8 mouse cellular contexts compared by ENCODE assay signal in genomic region chr5:117304947-117305346, GRCm38 (mm10). TPM values are rescaled to one million over a fixed set of nuclear protein-coding genes. Genes with fewer than 3 reads are reported as not detected.
DNase-seq lines count a peak whose midpoint lies in the region; ATAC-seq and TF ChIP-seq lines count a peak whose summit lies in the region.
"Had no signal": no experiment of that assay in that cellular context is flagged by ENCODE, and none has a peak within 500 bp of the region (broad histone marks: within the 10 kb centered on the region; RNA-seq: fewer than 3 reads in every experiment).

No protein-coding gene starts in this region.

- H3K9ac ChIP-seq in MEL (ENCODE audit: control insufficient read depth, low read depth, low read length, poor library complexity, severe bottlenecking), result no peak overlapping the region
- H3K9ac ChIP-seq: hindbrain, embryonic 15.5 days had no signal

- TF ChIP-seq EP300 in MEL (IDR thresholded peaks at IDR 0.05; ENCODE audit: low read depth in 1 of 2, low read length in 2 of 2), result peak in 1 of 2 experiments; percentile 8; a peak in 1 of 4 replicates

- H3K79me2 ChIP-seq in MEL (ENCODE audit: control insufficient read depth, insufficient read depth, low read length, poor library complexity), result no peaks in the 10 kb centered on the region

- DNase-seq in CD4-positive helper T cell, adult 2 months (ENCODE audit: low read depth, low spot score), result peak; percentile 65
- peak; percentile 84 for DNase-seq in MEL (ENCODE audit: low read depth, low spot score)
- DNase-seq in cerebellum, adult 2 months, result peak; percentile 64 to 75
- peak; percentile 78 for DNase-seq in gastrocnemius, postnatal 14 days
- peak; percentile 64 for DNase-seq in layer of hippocampus, adult 9-10 months (ENCODE audit: low spot score)
- peak; percentile 32 to 80 for DNase-seq in spleen, adult 18-20 months

- no peaks in the 10 kb centered on the region for H3K27me3 ChIP-seq in MEL (ENCODE audit: control insufficient read depth in 1 of 2, insufficient read depth in 2 of 2, low read length in 2 of 2)
- H3K27me3 ChIP-seq in cerebellum, adult 2 months (ENCODE audit: control insufficient read depth, insufficient read depth, low read length), result no peaks in the 10 kb centered on the region
- H3K27me3 ChIP-seq: hindbrain, embryonic 15.5 days had no signal

- no peak overlapping the region for H3K4me3 ChIP-seq in MEL (ENCODE audit: control insufficient read depth in 1 of 2, insufficient read depth in 1 of 2, low read depth in 2 of 2, low read length in 2 of 2)
- H3K4me3 ChIP-seq in cerebellum, adult 2 months (replicated peaks; ENCODE audit: insufficient read depth, low read depth, low read length), result no peak overlapping the region
- H3K4me3 ChIP-seq: hindbrain, embryonic 15.5 days had no signal

- no peaks in the 10 kb centered on the region for H3K9me3 ChIP-seq in MEL (replicated peaks; ENCODE audit: insufficient read depth, low read length)
- H3K9me3 ChIP-seq: hindbrain, embryonic 15.5 days had no signal

- intact Hi-C loops in gastrocnemius, postnatal 14 days (cut with DNase I; ENCODE audit: low total_unique reads), result loop anchor here (5.0 kb wide), 1 partner anchor 187 kb away; no protein-coding TSS in a partner anchor

- peak; percentile 63 for ATAC-seq in megakaryocyte, adult 5-6 weeks (ENCODE audit: poor library complexity, severe bottlenecking)

- 54% methylated on average over 7 of the region's 7 CpGs for WGBS in cerebellum, adult 2 months

- H3K4me1 ChIP-seq in MEL (ENCODE audit: control insufficient read depth in 1 of 2, insufficient read depth in 2 of 2, low read length in 2 of 2), result no peaks in the 10 kb centered on the region
- no peaks in the 10 kb centered on the region for H3K4me1 ChIP-seq in cerebellum, adult 2 months (ENCODE audit: control insufficient read depth, insufficient read depth, low read length)

- no peaks in the 10 kb centered on the region for H3K36me3 ChIP-seq in MEL (ENCODE audit: control insufficient read depth in 1 of 2, insufficient read depth in 2 of 2, low read length in 2 of 2)
- H3K36me3 ChIP-seq: hindbrain, embryonic 15.5 days had no signal

- TF ChIP-seq POLR2A in MEL (IDR thresholded peaks at IDR 0.05; ENCODE audit: control insufficient read depth in 1 of 2, insufficient read depth in 1 of 2, low read depth in 1 of 2, low read length in 2 of 2, poor library complexity in 1 of 2), result no peak
- TF ChIP-seq POLR2A in cerebellum, adult 2 months (IDR thresholded peaks at IDR 0.05; ENCODE audit: borderline replicate concordance, insufficient read depth, low read length), result no peak

- no peak overlapping the region for H3K27ac ChIP-seq in MEL (ENCODE audit: control insufficient read depth, low read depth, low read length)
- no peak overlapping the region for H3K27ac ChIP-seq in cerebellum, adult 2 months (ENCODE audit: insufficient read depth, low read length)
- H3K27ac ChIP-seq: hindbrain, embryonic 15.5 days had no signal

- peak; percentile 74 to 89 (median 82) for TF ChIP-seq CTCF in MEL (IDR thresholded peaks at IDR 0.05 in 2 of 3, conservative IDR thresholded peaks at IDR 0.05 in 1 of 3; ENCODE audit: control insufficient read depth in 1 of 3, insufficient read depth in 1 of 3, low read depth in 2 of 3, low read length in 3 of 3, poor library complexity in 1 of 3, severe bottlenecking in 1 of 3)
- TF ChIP-seq CTCF in cerebellum, adult 2 months (IDR thresholded peaks at IDR 0.05; ENCODE audit: borderline replicate concordance, insufficient read depth, low read depth, low read length), result peak; percentile 78; the same call in 1 of the 2 replicates

- peak; percentile 71 for TF ChIP-seq RAD21 in MEL (IDR thresholded peaks at IDR 0.05; ENCODE audit: low read depth, low read length)

TF ChIP-seq in MEL, 35 proteins besides CTCF, POLR2A, EP300 and RAD21:
- TF ChIP-seq MXI1 (IDR thresholded peaks at IDR 0.05; ENCODE audit: low read depth, low read length) (0 out of 2 replicates have a peak, but pooled peaks have one; percentile 20), ZC3H11A (IDR thresholded peaks at IDR 0.05; ENCODE audit: low read depth, low read length) (peak; percentile 54), MAZ (IDR thresholded peaks at IDR 0.05; ENCODE audit: low read depth, low read length) (no peak), SMC3 (IDR thresholded peaks at IDR 0.05; ENCODE audit: low read depth, low read length) (peak; percentile 79), ELF1 (IDR thresholded peaks at IDR 0.05; ENCODE audit: low read depth, low read length) (no peak), ETS1 (IDR thresholded peaks at IDR 0.05; ENCODE audit: low read depth, low read length) (0 out of 2 replicates have a peak, but pooled peaks have one; percentile 9), GATA1 (IDR thresholded peaks at IDR 0.05; ENCODE audit: low read depth, low read length) (peak; percentile 79), GABPA (IDR thresholded peaks at IDR 0.05; ENCODE audit: low read depth, low read length) (no peak)

RNA-seq across cellular contexts. Expression of gene Vsig10, which starts 13.9 kb away (rescaled TPM):
- total RNA-seq in MEL (2012; rRNA removed), result 4.3 and 5.3 TPM in 2 replicates
- 1 to 10 TPM in 1 of 2 experiments, not detected in 1; 8.9 TPM for polyA plus RNA-seq in MEL (2012; ENCODE audit: insufficient read depth in 1 of 2, insufficient read length in 2 of 2, low read depth in 1 of 2, low replicate concordance in 2 of 2, missing spikeins in 1 of 2)
- polyA plus RNA-seq in cerebellum, adult 2 months (2012; rRNA removed), result 3.7 and 3.9 TPM in 2 replicates
- 1 to 10 TPM; 6.0 to 8.8 TPM for total RNA-seq in gastrocnemius, postnatal 14 days (2021)
- 1.4 and 3.9 TPM in 2 replicates for total RNA-seq in megakaryocyte, adult 5-6 weeks (2015)
- total RNA-seq in megakaryocyte, adult 5-6 weeks (2017), result 0.94 and 2.0 TPM in 2 replicates

RNA-seq across cellular contexts. Expression of gene Pebp1, which starts 17.5 kb away (rescaled TPM):
- 558 and 572 TPM in 2 replicates for total RNA-seq in MEL (2012; rRNA removed)
- polyA plus RNA-seq in MEL (2012; ENCODE audit: insufficient read depth in 1 of 2, insufficient read length in 2 of 2, low read depth in 1 of 2, low replicate concordance in 2 of 2, missing spikeins in 1 of 2), result 100 to 1,000 TPM in 1 of 2 experiments, not detected in 1; 568 TPM
- 792 and 833 TPM in 2 replicates for polyA plus RNA-seq in cerebellum, adult 2 months (2012; rRNA removed)
- total RNA-seq in gastrocnemius, postnatal 14 days (2021), result 100 to 1,000 TPM; 293 to 295 TPM
- total RNA-seq in megakaryocyte, adult 5-6 weeks (2015), result 63.2 and 65.1 TPM in 2 replicates
- 29.2 and 32.2 TPM in 2 replicates for total RNA-seq in megakaryocyte, adult 5-6 weeks (2017)

RNA-seq across cellular contexts. Expression of gene Wsb2, which starts 52.2 kb away (rescaled TPM):
- 32.9 and 36.8 TPM in 2 replicates for total RNA-seq in MEL (2012; rRNA removed)
- 10 to 100 TPM in 1 of 2 experiments, not detected in 1; 56.9 TPM for polyA plus RNA-seq in MEL (2012; ENCODE audit: insufficient read depth in 1 of 2, insufficient read length in 2 of 2, low read depth in 1 of 2, low replicate concordance in 2 of 2, missing spikeins in 1 of 2)
- 235 and 238 TPM in 2 replicates for polyA plus RNA-seq in cerebellum, adult 2 months (2012; rRNA removed)
- 10 to 100 TPM; 70.6 to 76.4 TPM for total RNA-seq in gastrocnemius, postnatal 14 days (2021)
- 15.5 and 21.3 TPM in 2 replicates for total RNA-seq in megakaryocyte, adult 5-6 weeks (2015)
- total RNA-seq in megakaryocyte, adult 5-6 weeks (2017), result 28.3 and 36.1 TPM in 2 replicates
